Mouse (Mus musculus): ENCODE measurements at regions not wholly inside any gene's neighbourhood (a gene's known extent, or its start where the extent isn't known, plus 50 kb on each side); places are given as distances from the start of the nearest gene placed in this dataset.

- Histone ChIP-seq H3K27ac (no peak overlapping the region), H3K4me3 (no peak overlapping the region)
- no peak for DNase-seq (ENCODE audit: low spot score in 2 of 2)
- TF ChIP-seq CTCF (conservative IDR thresholded peaks at IDR 0.05): no peak
Observed at GRCm38 (mm10) chr4:105307905-105308304, 150.8 kb downstream of the Plpp3 start.

- DNase-seq (ENCODE audit: low spot score in 2 of 2): no peak
- H3K27ac ChIP-seq: no peak overlapping the region
- no peak for TF ChIP-seq CTCF (conservative IDR thresholded peaks at IDR 0.05)
- H3K4me3 ChIP-seq: no peak overlapping the region
Observed at GRCm38 (mm10) chr4:105308971-105309488, 151.9 kb downstream of the Plpp3 start.

GRCm38 (mm10) chr4:105312643-105313042, 155.5 kb downstream of the Plpp3 start:
- no peak for TF ChIP-seq CTCF (conservative IDR thresholded peaks at IDR 0.05)
- H3K4me3 ChIP-seq: no peak overlapping the region
- no peak overlapping the region for H3K27ac ChIP-seq
- DNase-seq (ENCODE audit: low spot score in 2 of 2): no peak

- Histone ChIP-seq H3K4me3 (no peak overlapping the region), H3K27ac (no peak overlapping the region)
- no peak for TF ChIP-seq CTCF (conservative IDR thresholded peaks at IDR 0.05)
- no peak for DNase-seq (ENCODE audit: low spot score in 2 of 2)
Observed at GRCm38 (mm10) chr4:105313151-105313818, 156.1 kb downstream of the Plpp3 start.

GRCm38 (mm10) chr4:105315095-105315494, 157.9 kb downstream of the Plpp3 start:
- Histone ChIP-seq H3K4me3 (no peak overlapping the region), H3K27ac (no peak overlapping the region)
- no peak for DNase-seq (ENCODE audit: low spot score in 2 of 2)
- no peak for TF ChIP-seq CTCF (conservative IDR thresholded peaks at IDR 0.05)

- TF ChIP-seq CTCF (conservative IDR thresholded peaks at IDR 0.05): peak; percentile 76
- no peak overlapping the region for H3K4me3 ChIP-seq
- no peak for DNase-seq (ENCODE audit: low spot score in 2 of 2)
Observed at GRCm38 (mm10) chr4:105316478-105317206, 159.5 kb downstream of the Plpp3 start.

GRCm38 (mm10) chr4:105318421-105318820, 161.3 kb downstream of the Plpp3 start:
- TF ChIP-seq CTCF (conservative IDR thresholded peaks at IDR 0.05): no peak
- no peak for DNase-seq (ENCODE audit: low spot score in 2 of 2)
- no peak overlapping the region for H3K27ac ChIP-seq
- no peak overlapping the region for H3K4me3 ChIP-seq

More at GRCm38 (mm10) chr4:105316478-105317206, 159.5 kb downstream of the Plpp3 start:
- H3K27ac ChIP-seq: no peak overlapping the region

- TF ChIP-seq CTCF (conservative IDR thresholded peaks at IDR 0.05): no peak
- Histone ChIP-seq H3K27ac (no peak overlapping the region), H3K4me3 (no peak overlapping the region)
- no peak for DNase-seq (ENCODE audit: low spot score in 2 of 2)
Observed at GRCm38 (mm10) chr4:105323446-105323845, 166.3 kb downstream of the Plpp3 start.

GRCm38 (mm10) chr4:105326989-105327388, 169.8 kb downstream of the Plpp3 start:
- DNase-seq (ENCODE audit: low spot score in 2 of 2): no peak
- H3K27ac ChIP-seq: no peak overlapping the region
- H3K4me3 ChIP-seq: no peak overlapping the region
- TF ChIP-seq CTCF (conservative IDR thresholded peaks at IDR 0.05): no peak

GRCm38 (mm10) chr4:105327711-105328471, 170.7 kb downstream of the Plpp3 start:
- no peak for DNase-seq (ENCODE audit: low spot score in 2 of 2)
- Histone ChIP-seq H3K4me3 (no peak overlapping the region), H3K27ac (no peak overlapping the region)
- TF ChIP-seq CTCF (conservative IDR thresholded peaks at IDR 0.05): no peak

- no peak overlapping the region for H3K27ac ChIP-seq
- TF ChIP-seq CTCF (conservative IDR thresholded peaks at IDR 0.05): no peak
- DNase-seq (ENCODE audit: low spot score in 2 of 2): peak in 1 of 2 experiments; percentile 11
- H3K4me3 ChIP-seq: no peak overlapping the region
Observed at GRCm38 (mm10) chr4:105328776-105329175, 171.6 kb downstream of the Plpp3 start.

- no peak overlapping the region for H3K4me3 ChIP-seq
- no peak for TF ChIP-seq CTCF (conservative IDR thresholded peaks at IDR 0.05)
- no peak overlapping the region for H3K27ac ChIP-seq
- no peak for DNase-seq (ENCODE audit: low spot score in 2 of 2)
Observed at GRCm38 (mm10) chr4:105332081-105332480, 174.9 kb downstream of the Plpp3 start.

GRCm38 (mm10) chr4:105335872-105336271, 178.7 kb downstream of the Plpp3 start:
- H3K4me3 ChIP-seq: no peak overlapping the region
- no peak overlapping the region for H3K27ac ChIP-seq
- no peak for TF ChIP-seq CTCF (conservative IDR thresholded peaks at IDR 0.05)
- DNase-seq (ENCODE audit: low spot score in 2 of 2): no peak

Data from layer of hippocampus, adult 2 months (tissue).